Mouse (Mus musculus) liver, adult 2 months (tissue): ENCODE results near the gene Gm20662.
A peak's percentile ranks its signal among the peaks of the same experiment; 100 is the strongest.
"Not testable (repeated sequence)": the region's sequence is repeated elsewhere in the genome, so short reads cannot be mapped to it uniquely, and the experiment has no call there.

Experiments used
- CTCF ChIP-seq: fragments of 200-500 bp; IDR thresholded peaks from 2 replicates; pipeline ENCODE4 v1.5.1; 2011; ENCODE audit warnings: low read depth, low read length, control low read depth
- POLR2A ChIP-seq: fragments of 200-500 bp; IDR thresholded peaks from 2 replicates; pipeline ENCODE4 v1.6.1; 2011; ENCODE audit warnings: low read length, control low read depth; ENCODE audit not compliant: insufficient read depth; ENCODE audit errors: extremely low read depth

DNA sequence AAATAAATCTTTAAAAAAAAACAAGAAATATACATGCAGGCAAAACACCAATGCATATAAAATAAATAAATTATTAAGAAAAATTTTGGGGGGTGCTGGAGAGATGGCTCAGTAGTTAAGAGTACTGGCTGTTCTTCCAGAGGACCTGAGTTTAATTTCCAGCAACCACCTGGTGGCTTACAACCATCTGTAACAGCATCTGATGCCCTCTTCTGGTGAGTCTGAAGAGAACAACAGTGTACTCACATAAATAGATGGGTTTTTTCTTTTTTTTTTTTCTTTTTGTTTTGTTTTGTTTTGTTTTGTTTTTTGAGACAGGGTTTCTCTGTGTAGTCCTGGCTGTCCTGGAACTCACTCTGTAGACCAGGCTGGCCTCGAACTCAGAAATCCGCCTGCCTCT is 17.4 kb downstream of the Gm20662 start:
- TF ChIP-seq CTCF = 0 out of 2 replicates have a peak, but pooled peaks have one; percentile 11
- not testable (repeated sequence) for TF ChIP-seq POLR2A
